Comparison of ENCODE assay signal across 11 mouse cellular contexts in genomic region chr11:57404172-57404571, GRCm38 (mm10).
A peak's percentile ranks its signal among the peaks of the same experiment; 100 is the strongest.
DNase-seq lines count a peak whose midpoint lies in the region; ATAC-seq and TF ChIP-seq lines count a peak whose summit lies in the region.
"Had no signal": no experiment of that assay in that cellular context is flagged by ENCODE, and none has a peak within 500 bp of the region (broad histone marks: within the 10 kb centered on the region; RNA-seq: fewer than 3 reads in every experiment).

No protein-coding gene starts in this region.

- no peaks in the 10 kb centered on the region for H3K36me3 ChIP-seq in midbrain, postnatal 0 days (ENCODE audit: insufficient read depth, low read length)
- H3K36me3 ChIP-seq in midbrain, embryonic 13.5 days = no peaks in the 10 kb centered on the region
- H3K36me3 ChIP-seq: embryonic facial prominence, embryonic 15.5 days; lung, embryonic 15.5 days had no signal

- TF ChIP-seq CTCF in midbrain, postnatal 0 days (IDR thresholded peaks at IDR 0.05) = no peak

- no peak overlapping the region for H3K27ac ChIP-seq in midbrain, postnatal 0 days (ENCODE audit: low read depth, low read length)
- no peak overlapping the region for H3K27ac ChIP-seq in midbrain, embryonic 13.5 days
- H3K27ac ChIP-seq: embryonic facial prominence, embryonic 15.5 days; lung, embryonic 15.5 days had no signal

- H3K4me2 ChIP-seq in midbrain, postnatal 0 days (ENCODE audit: low read depth, low read length, poor library complexity, severe bottlenecking) = no peak overlapping the region
- H3K4me2 ChIP-seq in midbrain, embryonic 13.5 days (replicated peaks) = no peak overlapping the region
- H3K4me2 ChIP-seq: embryonic facial prominence, embryonic 15.5 days; lung, embryonic 15.5 days had no signal

- WGBS in midbrain, postnatal 0 days = 78% methylated on average over 9 of the region's 9 CpGs
- WGBS in midbrain, embryonic 13.5 days = 69% methylated on average over 9 of the region's 9 CpGs

- H3K9me3 ChIP-seq in midbrain, postnatal 0 days (ENCODE audit: low read length) = no peaks in the 10 kb centered on the region
- no peaks in the 10 kb centered on the region for H3K9me3 ChIP-seq in midbrain, embryonic 13.5 days
- H3K9me3 ChIP-seq: embryonic facial prominence, embryonic 15.5 days; lung, embryonic 15.5 days had no signal

- no peak overlapping the region for H3K4me3 ChIP-seq in midbrain, postnatal 0 days (ENCODE audit: low read depth, low read length)
- no peak overlapping the region for H3K4me3 ChIP-seq in midbrain, embryonic 13.5 days (replicated peaks)
- H3K4me3 ChIP-seq: embryonic facial prominence, embryonic 15.5 days; lung, embryonic 15.5 days had no signal

- peak; percentile 90 for DNase-seq in heart, adult 11 months
- DNase-seq in heart, postnatal 25 days (ENCODE audit: low spot score) = no peak
- DNase-seq in midbrain, postnatal 0 days (ENCODE audit: low spot score) = peak; percentile 57
- peak; percentile 14 to 21 for DNase-seq in gastrocnemius, postnatal 36 days
- DNase-seq in lung, postnatal 36 days = peak; percentile 81
- DNase-seq in kidney, postnatal 25 days = no peak
- no peak for DNase-seq in kidney, adult 18-20 months

- H3K9ac ChIP-seq in midbrain, postnatal 0 days (replicated peaks; ENCODE audit: low read length, poor library complexity, severe bottlenecking) = no peak overlapping the region
- no peak overlapping the region for H3K9ac ChIP-seq in midbrain, embryonic 13.5 days (replicated peaks)
- H3K9ac ChIP-seq: embryonic facial prominence, embryonic 15.5 days; lung, embryonic 15.5 days had no signal

- no peak for ATAC-seq in midbrain, postnatal 0 days (ENCODE audit: low FRiP score)
- ATAC-seq in midbrain, embryonic 13.5 days = no peak
- ATAC-seq: intestine, postnatal 0 days had no signal

- no peaks in the 10 kb centered on the region for H3K4me1 ChIP-seq in midbrain, postnatal 0 days (ENCODE audit: insufficient read depth, low read length)
- H3K4me1 ChIP-seq in midbrain, embryonic 13.5 days (replicated peaks) = 0 out of 2 replicates have a peak, but pooled peaks cover 11% of the 10 kb centered on the region
- H3K4me1 ChIP-seq: lung, embryonic 15.5 days had no signal

- intact Hi-C loops in heart, postnatal 25 days (cut with DNase I) = no loop called here
- intact Hi-C loops in gastrocnemius, postnatal 36 days (cut with DNase I) = no loop called here

- H3K27me3 ChIP-seq in midbrain, postnatal 0 days (ENCODE audit: insufficient read depth, low read length) = no peaks in the 10 kb centered on the region
- H3K27me3 ChIP-seq in midbrain, embryonic 13.5 days = no peaks in the 10 kb centered on the region
- H3K27me3 ChIP-seq: embryonic facial prominence, embryonic 15.5 days; lung, embryonic 15.5 days had no signal

Comparison
In these comparisons a context has a peak if more than half of its experiments do, and no peak if none do; other contexts are left out.
1. DNase-seq: peak in heart, adult 11 months (single experiment), midbrain, postnatal 0 days (single experiment), gastrocnemius, postnatal 36 days (2 of 2) and lung, postnatal 36 days (single experiment); none in heart, postnatal 25 days (single experiment), kidney, postnatal 25 days (0 of 2) and kidney, adult 18-20 months (single experiment).